7 mouse cellular contexts compared by ENCODE assay signal in genomic region chr11:109495771-109496474, GRCm38 (mm10). TPM values are rescaled to one million over a fixed set of nuclear protein-coding genes. Genes with fewer than 3 reads are reported as not detected.
A peak's percentile ranks its signal among the peaks of the same experiment; 100 is the strongest.
DNase-seq lines count a peak whose midpoint lies in the region; ATAC-seq and TF ChIP-seq lines count a peak whose summit lies in the region.

No protein-coding gene starts in this region.

- WGBS in kidney, adult 2 months, result 24% methylated on average over 14 of the region's 14 CpGs
- 52% methylated on average over 14 of the region's 14 CpGs for WGBS in midbrain, embryonic 14.5 days

- peak; percentile 85 for DNase-seq in 416B (ENCODE audit: low read depth)
- DNase-seq in A20 (ENCODE audit: low read depth, low spot score), result peak; percentile 77
- peak; percentile 77 for DNase-seq in kidney, adult 2 months
- DNase-seq in gastrocnemius, postnatal 36 days, result no peak
- DNase-seq in frontal cortex, postnatal 25 days (ENCODE audit: low spot score in 2 of 2), result no peak
- DNase-seq in midbrain, embryonic 14.5 days, result no peak

- no peak for TF ChIP-seq CTCF in kidney, adult 2 months (conservative IDR thresholded peaks at IDR 0.05; ENCODE audit: insufficient read depth, insufficient read length, low read depth, low read length)

- H3K4me2 ChIP-seq in midbrain, embryonic 14.5 days (ENCODE audit: low read length), result no peak overlapping the region

- peaks cover 15% of the 10 kb centered on the region for H3K4me1 ChIP-seq in kidney, adult 2 months (ENCODE audit: control insufficient read depth, insufficient read depth, low read length)
- H3K4me1 ChIP-seq in midbrain, embryonic 14.5 days (ENCODE audit: control insufficient read depth, insufficient read depth, low read length), result peaks cover 16% of the 10 kb centered on the region

- H3K36me3 ChIP-seq in kidney, adult 2 months (ENCODE audit: control insufficient read depth, insufficient read depth, low read length), result no peaks in the 10 kb centered on the region
- H3K36me3 ChIP-seq in midbrain, embryonic 14.5 days (ENCODE audit: control insufficient read depth, insufficient read depth, low read length), result no peaks in the 10 kb centered on the region

- peak overlapping the region; percentile 10; the same call in 1 of the 2 replicates for H3K27ac ChIP-seq in kidney, adult 2 months (ENCODE audit: insufficient read depth, low read depth, low read length)
- H3K27ac ChIP-seq in midbrain, embryonic 14.5 days (replicated peaks; ENCODE audit: low read depth, low read length), result no peak overlapping the region

- H3K9me3 ChIP-seq in midbrain, embryonic 14.5 days (ENCODE audit: control insufficient read depth, low read length), result no peaks in the 10 kb centered on the region

- H3K4me3 ChIP-seq in kidney, adult 2 months (ENCODE audit: insufficient read depth, low read depth, low read length), result no peak overlapping the region
- H3K4me3 ChIP-seq in midbrain, embryonic 14.5 days (replicated peaks; ENCODE audit: low read depth, low read length), result no peak overlapping the region

- intact Hi-C loops in gastrocnemius, postnatal 36 days (cut with DNase I), result no loop called here

- TF ChIP-seq POLR2A in kidney, adult 2 months (IDR thresholded peaks at IDR 0.05; ENCODE audit: low read depth, low read length), result no peak

- no peaks in the 10 kb centered on the region for H3K27me3 ChIP-seq in kidney, adult 2 months (replicated peaks; ENCODE audit: control insufficient read depth, insufficient read depth, low read length)
- no peaks in the 10 kb centered on the region for H3K27me3 ChIP-seq in midbrain, embryonic 14.5 days (ENCODE audit: control insufficient read depth, insufficient read depth, low read length)

- no peak overlapping the region for H3K9ac ChIP-seq in midbrain, embryonic 14.5 days (replicated peaks; ENCODE audit: low read length)

- peak; percentile 68 for ATAC-seq in megakaryocyte, adult 5-6 weeks (ENCODE audit: poor library complexity, severe bottlenecking)
- ATAC-seq in midbrain, embryonic 14.5 days (ENCODE audit: low FRiP score, low TSS enrichment), result no peak

RNA-seq across cellular contexts. Expression of gene Slc16a6, which starts 22.5 kb away (rescaled TPM):
- polyA plus RNA-seq in kidney, adult 2 months (2012; rRNA removed), result 1.2 and 2.8 TPM in 2 replicates
- 27.4 and 27.6 TPM in 2 replicates for total RNA-seq in megakaryocyte, adult 5-6 weeks (2015)
- total RNA-seq in megakaryocyte, adult 5-6 weeks (2017), result 10.5 and 14.7 TPM in 2 replicates
- 1 to 10 TPM; 4.8 to 9.4 TPM for total RNA-seq in gastrocnemius, postnatal 36 days (2021)
- polyA plus RNA-seq in midbrain, embryonic 14.5 days (2014; fragmentation: Nextera tagmentation; extraction: Ambion mirVana), result 2.8 and 3.1 TPM in 2 replicates

RNA-seq across cellular contexts. Expression of gene Arsg, which starts 22.7 kb away (rescaled TPM):
- polyA plus RNA-seq in kidney, adult 2 months (2012; rRNA removed), result 20.9 and 24.9 TPM in 2 replicates
- total RNA-seq in megakaryocyte, adult 5-6 weeks (2015), result 4.9 and 6.2 TPM in 2 replicates
- total RNA-seq in megakaryocyte, adult 5-6 weeks (2017), result 6.2 and 7.5 TPM in 2 replicates
- total RNA-seq in gastrocnemius, postnatal 36 days (2021), result 1 to 10 TPM in 1 of 2 experiments, under 1 TPM in 1; 0.86 to 1.7 TPM
- polyA plus RNA-seq in midbrain, embryonic 14.5 days (2014; fragmentation: Nextera tagmentation; extraction: Ambion mirVana), result 1.3 and 2.7 TPM in 2 replicates

Comparison
In these comparisons a context has a peak if more than half of its experiments do, and no peak if none do; other contexts are left out.
1. DNase-seq: peak in 416B (single experiment), A20 (single experiment) and kidney, adult 2 months (single experiment); none in gastrocnemius, postnatal 36 days (0 of 2), frontal cortex, postnatal 25 days (0 of 2) and midbrain, embryonic 14.5 days (single experiment).